Mouse (Mus musculus): ENCODE results near the gene Ppm1e.
A peak's percentile ranks its signal among the peaks of the same experiment; 100 is the strongest.

Ppm1e gene

GRCm38 (mm10) chr11:87358331-87359261 is at the start of gene Ppm1e:
Gene Ppm1e, minus strand, starts transcription at chr11:87359023.
- DNase-seq: peak; percentile 47 to 52

- DNase-seq: no peak
Observed at GRCm38 (mm10) chr11:87404876-87405275, 46.1 kb upstream of the Ppm1e start, which contains the start of the genes Rad51c and Tex14. Gene Rad51c, minus strand, starts transcription at chr11:87404954. Gene Tex14, plus strand, starts transcription at chr11:87405065.

- DNase-seq: peak; percentile 94 to 96
Observed at GRCm38 (mm10) chr11:87404111-87404853, 45.5 kb upstream of the Ppm1e start.

GRCm38 (mm10) chr11:87398402-87398801 is 39.6 kb upstream of the Ppm1e start:
- no peak for DNase-seq

- no peak for DNase-seq
Observed at GRCm38 (mm10) chr11:87393855-87394254, 35.0 kb upstream of the Ppm1e start.

- DNase-seq: no peak
Observed at GRCm38 (mm10) chr11:87385676-87386075, 26.9 kb upstream of the Ppm1e start.

GRCm38 (mm10) chr11:87384551-87384950 is 25.7 kb upstream of the Ppm1e start:
- no peak for DNase-seq

- no peak for DNase-seq
Observed at GRCm38 (mm10) chr11:87367865-87368580, 9.2 kb upstream of the Ppm1e start.

GRCm38 (mm10) chr11:87367061-87367460 is 8.2 kb upstream of the Ppm1e start:
- no peak for DNase-seq

- DNase-seq: no peak
Observed at GRCm38 (mm10) chr11:87365120-87365519, 6.3 kb upstream of the Ppm1e start.

GRCm38 (mm10) chr11:87359262-87359612 is 414 bp upstream of the Ppm1e start:
- DNase-seq: no peak

- DNase-seq: peak; percentile 0 to 4
Observed at GRCm38 (mm10) chr11:87357317-87358300, 1.2 kb downstream of the Ppm1e start.

- no peak for DNase-seq
Observed at GRCm38 (mm10) chr11:87354861-87355260, 4.0 kb downstream of the Ppm1e start.

- no peak for DNase-seq
Observed at GRCm38 (mm10) chr11:87353646-87354170, 5.1 kb downstream of the Ppm1e start.

GRCm38 (mm10) chr11:87326381-87326780 is 32.4 kb downstream of the Ppm1e start:
- DNase-seq: no peak

- DNase-seq: no peak
Observed at GRCm38 (mm10) chr11:87322558-87322957, 36.3 kb downstream of the Ppm1e start.

GRCm38 (mm10) chr11:87320007-87320406 is 38.8 kb downstream of the Ppm1e start:
- no peak for DNase-seq

GRCm38 (mm10) chr11:87318956-87319708 is 39.7 kb downstream of the Ppm1e start:
- no peak for DNase-seq

- no peak for DNase-seq
Observed at GRCm38 (mm10) chr11:87313533-87313932, 45.3 kb downstream of the Ppm1e start.

GRCm38 (mm10) chr11:87310309-87310708 is 48.5 kb downstream of the Ppm1e start:
- no peak for DNase-seq

Data from lung, adult 18-20 months (tissue).